Mouse (Mus musculus) cerebellum, adult 8-10 months (tissue): ENCODE measurements at regions not wholly inside any gene's neighbourhood (a gene's known extent, or its start where the extent isn't known, plus 50 kb on each side); places are given as distances from the start of the nearest gene placed in this dataset.

Experiments used
- DNase-seq: peaks from one replicate; pipeline ENCODE4 v3.0.0; 2022

DNA sequence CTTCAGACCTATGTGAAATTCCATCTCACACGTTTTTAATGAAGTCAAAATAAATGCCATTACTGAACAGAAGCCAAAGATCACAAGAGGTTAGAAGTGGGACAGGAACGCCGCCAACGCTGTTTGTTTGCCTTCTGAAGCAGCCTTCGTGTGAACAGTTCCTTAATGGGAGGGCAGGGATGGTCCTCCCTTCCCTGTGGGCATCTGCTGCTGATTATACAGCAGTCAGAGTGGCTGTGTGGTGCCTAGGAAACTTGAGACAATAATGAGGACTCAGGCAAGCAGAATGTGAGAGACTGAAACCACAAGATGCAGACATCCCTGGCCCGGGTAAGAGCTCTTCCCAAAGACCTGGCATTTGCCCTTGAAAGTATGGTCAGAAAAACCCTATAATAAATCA is 164.3 kb downstream of the Cxcl12 start:
- DNase-seq, result no peak

GRCm38 (mm10) chr6:117342123-117342522 is 173.8 kb downstream of the Cxcl12 start:
- no peak for DNase-seq

DNA sequence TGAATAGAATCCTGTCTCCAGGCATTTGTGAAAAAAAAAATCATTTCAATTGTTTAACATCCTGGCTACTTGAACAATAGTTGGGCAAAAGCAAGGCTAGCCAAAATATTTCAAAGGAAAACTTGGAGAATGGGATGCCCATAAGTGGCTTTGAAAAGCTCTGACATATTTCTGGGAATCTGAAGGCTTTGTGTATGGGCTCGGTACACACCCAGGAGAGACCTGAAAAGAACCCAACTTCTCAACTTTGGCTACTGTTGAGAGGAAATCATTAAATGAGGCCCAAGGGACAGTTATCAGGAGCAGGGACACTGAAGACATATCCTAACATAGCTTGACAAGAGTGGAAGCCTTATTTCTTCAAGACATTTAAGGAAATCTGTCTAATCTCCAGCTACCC is 179.0 kb downstream of the Cxcl12 start:
- no peak for DNase-seq

DNA sequence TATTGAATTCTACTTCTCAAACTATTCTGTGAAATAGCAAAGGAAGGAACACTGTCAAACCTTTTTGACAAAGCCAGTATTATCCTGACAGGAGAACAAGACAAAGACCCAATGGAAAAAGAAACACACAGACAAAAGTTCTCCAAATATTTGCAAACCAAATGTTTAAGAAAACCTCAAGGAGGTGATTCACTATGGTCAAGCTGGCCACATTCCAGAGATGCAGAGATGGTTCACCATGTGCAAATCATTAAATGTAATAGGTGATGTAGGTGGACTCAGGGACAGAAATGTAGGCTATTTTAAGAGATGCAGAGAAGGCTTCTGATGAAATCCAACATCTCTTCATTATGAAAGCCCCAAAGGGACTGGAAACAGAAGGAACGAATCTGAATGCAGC is 183.5 kb downstream of the Cxcl12 start:
- no peak for DNase-seq

DNA sequence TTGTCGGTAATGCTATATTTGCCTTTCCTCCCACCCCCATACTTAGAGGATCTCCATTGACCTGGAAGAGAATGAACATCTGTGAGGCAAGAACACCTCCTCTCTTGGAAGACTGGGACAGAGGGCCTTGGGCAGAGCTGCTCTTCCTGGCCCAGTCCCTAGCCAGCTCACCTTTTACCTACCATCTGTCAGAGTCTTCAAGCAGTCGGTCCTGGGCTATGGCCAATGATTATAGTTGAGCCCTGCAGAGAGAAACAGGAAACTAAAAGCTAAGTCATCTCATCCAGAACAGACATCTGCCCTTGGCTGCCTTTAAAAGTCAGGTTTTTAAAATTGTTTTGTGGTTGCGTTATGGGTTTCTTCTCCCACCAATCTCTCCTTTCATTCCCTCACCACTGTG is 184.8 kb downstream of the Cxcl12 start:
- DNase-seq, result no peak

- no peak for DNase-seq
Measured at GRCm38 (mm10) chr6:117356101-117356500, 187.8 kb downstream of the Cxcl12 start.

DNA sequence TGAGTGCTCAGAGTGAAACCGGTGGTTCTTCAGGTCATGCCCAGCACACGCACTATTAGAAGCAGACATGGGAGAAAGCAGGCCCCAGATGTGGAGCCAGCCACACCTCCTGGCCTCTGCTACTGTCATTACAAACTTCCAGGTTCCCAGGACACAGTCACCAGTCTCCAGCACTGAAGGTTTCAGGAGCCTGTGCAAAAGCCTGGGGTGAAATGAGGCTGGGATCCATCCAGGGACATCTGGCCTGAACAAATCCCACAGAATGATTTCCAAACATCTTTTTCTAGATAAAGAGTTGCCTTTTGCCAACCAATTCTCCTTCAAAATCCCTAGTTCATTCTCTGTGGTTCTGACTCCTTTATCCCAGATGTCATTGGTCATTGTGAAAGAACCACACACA is 191.1 kb downstream of the Cxcl12 start:
- DNase-seq, result no peak

DNA sequence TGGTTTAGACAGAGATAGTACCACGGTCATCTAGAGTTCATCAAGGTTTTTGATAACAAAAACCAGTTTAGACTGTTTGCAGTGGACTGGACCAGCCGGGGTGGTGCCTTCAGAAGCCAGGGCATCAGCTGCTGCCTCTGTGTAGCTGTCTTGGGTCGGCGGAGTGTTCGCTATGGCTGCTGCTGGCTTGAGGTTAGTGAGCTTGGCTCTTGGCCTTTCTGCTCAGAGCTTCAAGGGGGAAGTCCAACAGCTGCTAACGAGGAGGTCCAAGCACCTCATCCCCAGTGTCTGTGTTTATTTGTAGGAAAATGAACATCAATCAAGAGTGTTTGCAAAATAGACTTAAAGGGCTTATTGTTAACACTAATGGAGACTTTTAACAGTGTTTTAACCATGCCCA is 198.2 kb downstream of the Cxcl12 start:
- DNase-seq, result no peak

DNA sequence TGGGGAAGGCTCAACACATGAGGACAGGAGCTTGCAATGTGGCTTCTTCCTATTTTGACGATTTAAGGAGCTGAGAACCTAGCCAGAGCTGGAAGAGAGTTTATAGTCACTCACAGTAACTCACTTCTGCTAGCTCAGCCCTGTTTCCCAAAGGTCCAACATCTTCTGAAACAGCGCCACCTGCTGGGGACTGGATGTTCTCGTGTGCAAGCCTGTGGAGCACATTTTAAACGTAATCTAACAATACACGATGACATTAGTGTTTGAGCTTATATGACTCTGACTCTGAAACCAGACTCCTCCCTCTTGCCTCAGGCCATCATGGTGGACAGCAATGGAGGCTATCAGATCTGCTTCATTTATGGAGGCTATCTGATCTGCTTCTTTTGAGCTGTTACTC is 207.7 kb downstream of the Cxcl12 start:
- DNase-seq, result no peak

GRCm38 (mm10) chr6:117379904-117380303 is 211.6 kb downstream of the Cxcl12 start:
- DNase-seq, result no peak

GRCm38 (mm10) chr6:117390233-117390848 is 222.0 kb downstream of the Cxcl12 start:
- DNase-seq, result no peak

DNA sequence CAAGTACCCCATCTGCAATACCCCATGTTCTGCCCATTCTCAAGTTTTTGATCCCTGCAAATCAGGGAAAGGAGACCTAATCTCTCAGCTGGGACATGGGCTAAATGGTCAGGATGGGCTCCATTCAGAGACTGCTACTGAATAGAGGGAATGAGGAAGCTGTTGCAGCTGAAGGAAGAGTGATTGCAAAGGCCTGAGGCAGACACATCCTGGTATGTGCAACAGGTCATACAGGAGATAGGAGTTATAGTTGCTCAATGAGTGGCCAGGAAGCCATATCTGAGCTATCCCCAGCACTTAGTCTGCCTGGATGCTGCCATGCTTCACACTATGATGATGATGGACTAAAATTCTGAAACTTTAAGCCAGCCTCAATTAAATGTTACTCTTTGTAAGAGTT is 225.1 kb downstream of the Cxcl12 start:
- DNase-seq, result no peak

GRCm38 (mm10) chr6:117405589-117406311 is 237.4 kb downstream of the Cxcl12 start:
- no peak for DNase-seq

- DNase-seq, result no peak
Measured at GRCm38 (mm10) chr6:117406312-117406595, 237.9 kb downstream of the Cxcl12 start.

DNA sequence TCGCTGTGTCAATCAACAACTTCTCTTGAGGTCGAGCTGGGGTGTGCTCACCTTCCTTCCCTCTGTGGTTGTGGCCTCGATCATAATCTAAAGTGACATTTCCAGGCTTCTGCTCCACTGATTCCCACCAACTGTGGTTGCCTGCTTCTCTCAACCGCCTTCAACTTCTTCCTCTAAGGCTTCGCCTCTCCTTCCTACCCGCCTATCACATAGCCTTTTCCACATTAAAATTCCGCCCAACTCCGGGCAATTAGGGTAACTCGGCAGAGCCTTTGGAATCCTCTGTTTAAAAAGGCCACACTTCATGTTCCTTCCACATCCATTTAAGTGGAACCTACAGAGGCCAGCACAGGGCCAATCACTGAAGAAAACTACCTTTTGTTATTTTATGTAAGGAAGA is 238.4 kb downstream of the Cxcl12 start:
- DNase-seq, result no peak

DNA sequence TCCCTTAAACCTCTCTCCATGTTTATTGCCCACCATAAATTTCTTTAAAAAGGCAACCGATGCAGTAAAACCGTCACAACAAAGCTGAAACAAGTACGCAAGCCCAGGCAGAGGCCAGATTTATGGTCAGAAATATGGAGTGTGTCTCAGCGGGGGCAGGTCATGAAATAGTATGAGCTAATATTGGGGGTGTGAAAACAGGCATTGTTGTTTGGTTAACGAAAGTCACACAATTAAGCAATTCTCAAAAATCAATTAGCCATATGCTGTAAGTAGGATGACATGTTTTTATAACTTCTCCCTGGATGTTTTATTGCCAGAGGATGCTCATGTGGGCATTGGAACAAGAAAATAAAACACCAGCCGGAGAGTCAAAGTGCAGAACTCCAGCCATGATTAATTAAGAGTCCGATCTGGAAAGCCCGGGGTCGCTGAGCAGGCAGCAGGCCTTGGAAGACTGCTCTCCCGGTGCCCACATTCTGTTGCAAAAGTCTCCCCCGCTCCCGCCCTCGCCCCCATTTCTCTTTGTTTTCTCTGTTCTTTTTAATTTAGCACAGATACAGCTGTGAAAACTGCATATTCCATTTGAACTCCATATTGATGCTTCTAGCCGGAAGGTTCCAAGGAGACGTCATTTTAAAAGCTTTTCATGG is 239.0 kb downstream of the Cxcl12 start:
- DNase-seq, result no peak

GRCm38 (mm10) chr6:117407953-117408352 is 239.6 kb downstream of the Cxcl12 start:
- no peak for DNase-seq

- DNase-seq, result no peak
Measured at GRCm38 (mm10) chr6:117408971-117409783, 240.8 kb downstream of the Cxcl12 start.

- no peak for DNase-seq
Measured at GRCm38 (mm10) chr6:117414926-117415325, 246.6 kb downstream of the Cxcl12 start.

DNA sequence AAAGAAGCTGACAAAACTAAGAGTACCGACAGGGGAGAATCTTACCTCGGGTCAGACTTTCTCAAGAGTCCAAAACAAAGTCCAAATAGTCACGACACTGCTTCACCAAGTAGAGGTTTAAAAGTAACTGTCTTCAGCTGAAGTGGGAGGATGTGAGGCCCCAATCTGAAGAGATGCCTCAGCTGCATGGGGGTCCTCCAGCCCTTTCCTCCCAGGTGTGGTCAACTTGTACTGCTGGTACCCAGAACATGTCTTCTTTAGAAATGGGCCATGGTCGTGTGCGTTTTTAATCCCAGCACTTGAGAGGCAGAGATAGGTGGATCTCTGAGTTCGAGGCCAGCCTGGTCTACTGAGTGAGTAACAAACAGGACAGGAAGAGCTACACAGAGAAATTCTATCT is 247.6 kb downstream of the Cxcl12 start:
- DNase-seq, result no peak

DNA sequence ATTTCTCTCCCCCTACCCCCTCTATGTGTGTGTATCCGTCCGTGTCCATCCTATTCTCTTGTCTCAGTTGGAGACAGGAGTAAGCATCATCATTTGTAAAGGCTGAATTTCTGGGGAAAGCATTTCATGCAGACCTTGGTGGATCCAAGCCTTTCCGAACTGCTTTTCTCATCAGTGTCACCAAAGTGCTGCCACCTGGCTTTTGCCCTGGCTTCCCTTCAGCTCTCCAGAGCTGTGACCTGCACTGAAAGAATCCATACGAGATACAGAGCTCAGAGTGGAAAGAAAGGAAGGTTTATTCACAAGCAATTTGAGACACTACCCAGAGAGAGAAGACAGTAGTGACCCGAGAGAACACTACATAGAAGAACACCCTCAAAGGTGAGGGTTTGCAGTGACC is 248.1 kb downstream of the Cxcl12 start:
- no peak for DNase-seq

GRCm38 (mm10) chr6:117422846-117423573 is 254.7 kb downstream of the Cxcl12 start:
- no peak for DNase-seq

- no peak for DNase-seq
Measured at GRCm38 (mm10) chr6:117426363-117426762, 258.0 kb downstream of the Cxcl12 start.
